Mouse (Mus musculus): ENCODE results near the gene Epgn.

Epgn gene

GRCm38 (mm10) chr5:91027164-91027563 is at the start of gene Epgn:
Gene Epgn, plus strand, starts transcription at chr5:91027464.
- DNase-seq (ENCODE audit: low read depth, low spot score): no peak

GRCm38 (mm10) chr5:90980297-90980696 is 47.0 kb upstream of the Epgn start:
- no peak for DNase-seq (ENCODE audit: low read depth, low spot score)

DNA sequence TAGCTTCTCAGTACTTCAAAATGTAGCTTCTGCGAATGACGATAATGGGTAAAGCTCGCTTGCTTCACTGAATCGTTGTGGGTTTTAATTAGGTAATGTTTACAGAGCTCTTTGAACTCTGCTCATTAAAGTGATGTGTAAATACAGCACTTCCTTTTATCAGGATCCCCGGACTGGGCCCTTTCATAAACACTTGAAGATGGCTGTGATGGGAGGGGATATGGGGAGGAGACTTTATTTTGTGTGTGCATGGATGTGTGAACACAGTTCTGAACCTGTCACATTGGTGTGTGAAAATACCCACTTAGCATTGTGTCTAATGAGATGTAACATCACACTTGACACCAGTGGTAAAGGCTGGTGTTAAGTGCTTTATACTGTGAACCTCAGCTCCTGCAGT is 39.7 kb upstream of the Epgn start:
- no peak for DNase-seq (ENCODE audit: low read depth, low spot score)

DNA sequence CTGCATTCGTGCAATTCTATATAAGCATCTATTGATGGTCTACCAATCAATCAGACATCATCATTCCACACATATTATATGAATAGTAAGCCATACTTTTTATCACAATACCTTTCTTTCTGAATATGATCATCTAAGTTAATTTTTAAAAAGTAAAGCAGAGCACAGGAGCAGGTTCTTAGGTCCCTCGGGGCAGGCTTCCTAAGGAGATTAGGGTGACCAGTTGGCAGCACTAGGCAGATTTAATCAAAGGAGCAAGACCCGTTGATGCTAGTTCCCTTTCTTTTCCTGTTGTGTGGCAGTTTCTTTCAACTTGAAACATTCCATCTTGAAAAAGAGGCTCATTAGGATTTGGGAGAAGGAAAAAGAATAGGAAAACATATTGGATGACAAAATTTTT is 39.1 kb upstream of the Epgn start:
- no peak for DNase-seq (ENCODE audit: low read depth, low spot score)

DNA sequence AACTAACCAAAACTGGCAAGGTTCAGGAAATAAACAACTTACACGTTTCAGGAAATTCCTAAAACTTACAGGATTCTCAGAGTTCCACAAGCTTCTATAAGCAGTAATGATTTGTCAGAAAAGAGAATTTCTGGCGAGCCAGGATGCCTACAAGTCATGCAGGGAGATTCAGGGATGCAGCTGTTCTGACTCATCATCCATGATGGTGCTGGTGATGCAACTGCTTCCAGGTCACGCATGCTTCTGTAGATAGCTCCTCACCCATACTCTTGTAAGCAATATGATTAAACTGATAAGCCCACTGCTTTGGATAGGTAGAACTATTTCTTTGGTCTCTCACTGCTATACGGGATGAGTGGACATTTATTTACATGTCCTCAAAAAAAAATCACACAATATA is 38.7 kb upstream of the Epgn start:
- no peak for DNase-seq (ENCODE audit: low read depth, low spot score)

- no peak for DNase-seq (ENCODE audit: low read depth, low spot score)
Measured at GRCm38 (mm10) chr5:90999942-91000341, 27.3 kb upstream of the Epgn start.

- no peak for DNase-seq (ENCODE audit: low read depth, low spot score)
Measured at GRCm38 (mm10) chr5:91015216-91015615, 12.0 kb upstream of the Epgn start.

GRCm38 (mm10) chr5:91023114-91023513 is 4.2 kb upstream of the Epgn start:
- no peak for DNase-seq (ENCODE audit: low read depth, low spot score)

DNA sequence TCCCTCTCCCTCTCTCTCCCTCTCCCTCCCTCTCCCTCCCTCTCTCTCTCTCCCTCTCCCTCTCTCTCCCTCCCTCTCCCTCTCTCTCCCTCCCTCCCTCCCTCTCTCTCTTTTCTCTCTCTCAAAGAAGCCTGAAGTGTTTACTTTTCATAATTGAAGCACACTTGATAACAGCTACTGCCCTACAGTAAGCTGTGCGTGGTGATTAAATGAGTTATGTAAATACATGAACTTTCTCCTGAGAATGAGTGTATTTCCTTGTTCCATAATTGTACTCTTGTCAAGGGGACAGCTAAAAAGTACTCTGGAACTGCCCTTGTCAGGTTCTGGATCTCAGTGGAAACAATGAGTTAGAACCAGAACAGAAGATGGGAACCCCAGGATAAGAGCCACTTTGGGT is 576 bp downstream of the Epgn start:
- no peak for DNase-seq (ENCODE audit: low read depth, low spot score)

GRCm38 (mm10) chr5:91030629-91031028 is 3.4 kb downstream of the Epgn start:
- no peak for DNase-seq (ENCODE audit: low read depth, low spot score)

GRCm38 (mm10) chr5:91035341-91035740 is 8.1 kb downstream of the Epgn start:
- DNase-seq (ENCODE audit: low read depth, low spot score): peak; percentile 18

GRCm38 (mm10) chr5:91036628-91037027 is 9.4 kb downstream of the Epgn start:
- no peak for DNase-seq (ENCODE audit: low read depth, low spot score)

- no peak for DNase-seq (ENCODE audit: low read depth, low spot score)
Measured at GRCm38 (mm10) chr5:91037756-91038155, 10.5 kb downstream of the Epgn start.

DNA sequence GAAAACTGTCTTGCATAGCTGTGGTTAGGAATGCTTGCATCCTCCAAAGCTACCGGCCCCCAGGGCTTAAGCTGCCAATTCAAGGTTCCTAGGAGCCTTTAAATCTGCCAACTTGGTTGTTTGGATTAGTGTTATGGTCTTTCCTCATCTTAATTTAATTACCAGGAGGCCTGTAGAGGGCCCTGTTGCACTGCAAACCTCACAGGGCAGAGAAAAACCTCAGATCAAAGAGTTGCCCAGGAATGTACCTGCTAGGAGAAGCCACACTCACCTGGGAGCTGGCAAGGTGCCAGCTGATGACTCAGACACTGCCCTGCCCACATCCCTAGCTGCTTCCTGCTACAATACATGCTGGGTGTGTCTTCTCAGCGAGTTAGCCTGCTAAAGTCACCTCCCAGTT is 11.3 kb downstream of the Epgn start:
- DNase-seq (ENCODE audit: low read depth, low spot score): peak; percentile 58

- no peak for DNase-seq (ENCODE audit: low read depth, low spot score)
Measured at GRCm38 (mm10) chr5:91038963-91039362, 11.7 kb downstream of the Epgn start.

- DNase-seq (ENCODE audit: low read depth, low spot score): no peak
Measured at GRCm38 (mm10) chr5:91047987-91048386, 20.7 kb downstream of the Epgn start.

GRCm38 (mm10) chr5:91048397-91048796 is 21.1 kb downstream of the Epgn start:
- no peak for DNase-seq (ENCODE audit: low read depth, low spot score)

- no peak for DNase-seq (ENCODE audit: low read depth, low spot score)
Measured at GRCm38 (mm10) chr5:91072340-91072739, 45.1 kb downstream of the Epgn start.

DNA sequence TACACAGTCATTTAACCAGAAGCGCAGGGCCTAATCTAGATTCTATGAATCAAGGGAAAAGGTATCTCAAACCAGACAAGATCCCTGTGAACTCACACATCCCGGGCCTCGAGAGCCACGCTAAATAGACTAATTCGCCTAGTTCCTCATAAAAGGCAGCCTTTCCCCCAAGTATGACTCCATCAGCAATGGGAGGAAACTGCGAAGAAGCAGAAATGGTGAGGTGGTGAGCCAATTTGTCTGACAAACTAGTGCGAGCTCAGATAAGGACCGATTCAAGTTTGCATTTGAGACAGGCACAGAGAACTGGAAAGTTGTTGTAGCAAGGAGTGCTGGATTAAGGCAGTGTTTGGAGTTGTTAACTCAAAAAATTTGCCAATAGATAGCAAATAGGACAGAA is 46.4 kb downstream of the Epgn start:
- DNase-seq (ENCODE audit: low read depth, low spot score): no peak

DNA sequence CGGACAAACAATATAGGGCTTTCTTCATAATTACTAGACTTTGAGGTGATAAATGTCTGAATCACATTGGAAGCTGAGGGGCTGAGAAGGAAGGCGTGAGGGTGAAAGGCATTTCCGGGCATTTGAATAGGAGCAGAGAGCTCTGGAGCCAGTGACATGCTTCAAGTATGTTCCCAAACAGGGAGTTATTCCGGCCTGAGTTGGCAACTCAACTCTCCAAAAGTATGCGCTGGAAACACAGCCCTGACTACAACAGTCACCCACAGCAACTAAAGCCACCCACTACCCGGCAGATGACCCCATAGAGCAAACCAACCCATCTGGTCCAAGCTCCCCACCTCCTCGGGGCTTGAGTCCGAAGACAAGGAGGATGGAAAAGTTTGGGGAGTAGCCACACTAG is 46.8 kb downstream of the Epgn start:
- no peak for DNase-seq (ENCODE audit: low read depth, low spot score)

GRCm38 (mm10) chr5:91074450-91074950 is 47.2 kb downstream of the Epgn start, which contains the start of gene Ereg:
Gene Ereg, plus strand, starts transcription at chr5:91074622.
- DNase-seq (ENCODE audit: low read depth, low spot score): peak; percentile 20

DNA sequence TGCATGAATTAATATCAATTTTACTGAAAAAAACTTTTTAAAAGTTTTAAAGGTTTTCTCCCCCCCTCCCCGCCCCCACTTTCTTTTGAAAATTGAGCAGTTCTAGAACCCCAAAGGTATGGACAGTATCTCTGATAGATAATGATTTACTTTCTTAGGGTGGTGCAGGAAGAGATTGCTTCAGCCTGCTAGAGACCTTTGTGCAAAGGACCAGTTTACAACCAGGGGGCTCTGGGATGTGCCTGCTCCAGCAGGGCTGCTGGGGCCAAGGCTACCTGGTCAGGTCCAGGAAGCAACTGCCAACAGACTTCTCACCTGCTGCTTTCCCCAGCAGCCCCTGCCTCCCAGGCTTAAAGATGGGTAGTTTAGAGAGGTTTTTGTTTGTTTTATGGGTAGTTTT is 47.8 kb downstream of the Epgn start:
- no peak for DNase-seq (ENCODE audit: low read depth, low spot score)

DNA sequence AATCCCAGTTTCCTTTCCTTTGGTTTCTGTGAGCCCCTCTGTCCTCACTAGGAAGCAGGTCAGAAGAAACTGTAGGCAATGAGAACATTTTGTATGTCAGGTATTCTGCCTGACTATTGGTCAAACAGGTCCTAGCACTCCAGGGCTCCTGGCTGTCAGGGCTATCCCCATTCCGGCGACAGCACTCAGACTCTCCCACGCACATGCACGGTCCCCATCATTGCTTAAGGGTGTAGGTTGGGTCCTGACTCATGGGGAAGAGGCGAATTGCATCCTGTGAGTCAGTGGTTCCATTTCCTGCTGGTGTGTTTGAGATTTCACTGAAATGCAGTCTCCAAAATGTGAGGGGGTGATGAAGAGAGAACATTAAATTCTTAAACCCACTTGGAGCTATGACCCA is 55.8 kb downstream of the Epgn start:
- no peak for DNase-seq (ENCODE audit: low read depth, low spot score)
